Mouse (Mus musculus) 416B (cell line): ENCODE measurements around the gene Phlpp1.
A peak's percentile ranks its signal among the peaks of the same experiment; 100 is the strongest.

Experiments
- DNase-seq: peaks from one replicate; pipeline ENCODE4 v3.0.0; 2011; ENCODE audit warnings: low read depth

The Phlpp1 gene

GRCm38 (mm10) chr1:106316641-106317304 is 145.2 kb downstream of the Phlpp1 start:
- DNase-seq = peak; percentile 85

DNA sequence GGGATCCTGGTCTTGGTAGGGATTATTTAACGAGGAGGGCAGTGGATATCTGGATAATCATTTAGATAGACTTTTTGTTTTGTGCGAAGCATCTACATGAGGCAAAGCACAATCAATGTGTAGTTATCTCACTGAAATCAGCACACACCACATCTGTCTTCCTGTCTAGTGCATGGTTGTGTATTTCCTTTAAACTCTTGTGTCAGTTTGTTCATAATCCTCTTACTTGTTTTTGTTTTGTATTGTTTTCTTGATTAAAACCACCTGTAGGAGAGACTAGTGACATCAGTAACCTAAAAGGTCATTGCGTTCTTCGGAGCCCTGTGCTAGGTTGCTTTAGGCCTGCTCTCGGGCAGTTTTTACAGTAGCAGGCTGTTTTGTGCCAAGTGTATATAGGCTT is 146.8 kb downstream of the Phlpp1 start:
- peak; percentile 14 for DNase-seq

DNA sequence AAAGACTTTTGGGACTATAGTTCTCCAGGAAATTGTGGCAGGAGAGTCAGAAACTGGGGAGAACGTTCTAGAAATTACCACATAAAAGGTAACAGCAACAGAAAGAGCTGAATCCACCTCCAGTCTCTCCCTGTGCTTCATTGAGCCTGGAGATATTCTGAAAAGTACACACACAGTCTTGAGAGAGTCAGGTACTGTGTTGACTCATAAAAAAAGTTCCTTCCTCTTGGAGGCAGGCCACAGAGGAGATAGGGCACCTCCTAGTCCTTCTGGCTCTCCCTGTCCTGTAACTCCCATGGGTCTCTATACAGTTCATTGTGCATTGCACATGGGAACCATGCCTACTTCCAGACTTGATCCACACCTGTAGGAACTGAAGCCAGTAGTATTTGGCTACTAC is 149.0 kb downstream of the Phlpp1 start:
- no peak for DNase-seq

GRCm38 (mm10) chr1:106321432-106322126 is 150.0 kb downstream of the Phlpp1 start:
- DNase-seq = no peak

DNA sequence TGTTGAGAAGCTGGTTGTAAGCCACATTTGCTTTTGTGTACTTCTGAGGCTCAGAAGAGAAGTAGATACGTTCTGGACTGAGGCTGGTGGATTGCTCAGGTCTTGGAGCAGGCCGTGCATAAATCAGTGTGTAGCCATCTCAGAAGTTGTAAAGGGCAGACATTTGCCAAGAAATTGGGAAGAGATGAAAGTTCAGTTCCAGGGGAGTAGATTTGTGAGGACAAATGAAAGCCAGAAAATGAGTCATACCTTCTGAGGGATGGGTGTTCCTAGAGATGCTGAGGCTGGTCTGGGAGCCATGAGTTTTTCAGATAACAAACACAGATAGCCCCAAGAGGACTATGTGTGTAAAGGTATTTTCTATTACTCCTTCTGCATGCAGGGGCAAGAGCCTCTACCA is 155.1 kb downstream of the Phlpp1 start:
- no peak for DNase-seq

DNA sequence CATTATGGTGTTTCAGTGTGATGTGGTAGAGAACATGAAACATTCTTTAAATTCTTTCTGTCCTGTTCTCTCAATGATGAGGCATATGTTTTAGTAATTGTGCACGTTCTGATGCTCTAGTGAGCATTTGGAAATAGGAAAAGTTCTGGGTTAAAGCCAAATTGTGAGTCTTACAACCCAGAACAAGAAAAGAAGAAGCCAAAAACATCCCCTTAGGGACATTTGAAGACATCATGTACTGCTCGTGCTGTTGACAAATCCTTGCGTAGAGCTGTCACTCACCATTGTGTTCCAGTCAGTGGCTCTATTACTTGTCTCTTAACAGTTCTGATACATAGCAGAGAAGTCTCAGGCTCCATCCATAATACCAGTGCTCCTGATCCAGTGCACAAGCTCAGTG is 170.5 kb downstream of the Phlpp1 start:
- no peak for DNase-seq

DNA sequence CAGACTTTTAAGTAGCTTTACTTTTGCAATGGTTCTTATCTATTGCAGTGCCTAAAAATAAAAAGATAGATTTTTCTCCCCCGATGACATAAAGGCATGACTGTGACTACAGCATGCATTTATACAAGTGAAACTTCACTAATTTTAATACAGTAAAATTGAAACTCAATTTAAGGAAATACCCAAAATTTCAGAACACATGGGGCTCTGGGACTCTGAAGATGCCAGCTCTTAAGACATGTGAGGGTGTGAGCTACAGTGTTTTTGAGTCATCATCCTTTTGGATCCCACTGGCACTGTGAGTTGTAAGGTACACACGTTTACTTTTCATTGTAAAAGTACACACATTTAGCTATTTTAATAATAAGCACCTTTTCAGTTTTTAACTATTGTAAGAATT is 173.7 kb downstream of the Phlpp1 start:
- no peak for DNase-seq

DNA sequence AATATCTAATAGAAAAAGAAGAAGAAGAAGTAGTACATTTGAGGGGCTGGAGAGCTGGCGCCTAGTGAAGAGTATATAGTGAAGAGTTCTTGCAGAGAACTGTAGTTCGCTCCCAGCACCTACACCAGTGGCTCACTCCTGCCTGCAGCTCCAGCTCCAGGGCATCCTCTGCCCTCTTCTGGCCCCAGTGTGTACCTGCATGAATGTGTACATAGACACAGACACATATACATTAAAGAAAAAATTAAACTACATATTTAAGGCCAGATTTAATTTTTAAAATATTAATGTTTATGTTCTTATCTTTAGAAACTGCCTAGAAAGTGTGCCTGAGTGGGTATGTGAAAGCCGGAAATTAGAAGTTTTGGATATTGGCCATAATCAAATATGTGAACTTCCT is 175.2 kb downstream of the Phlpp1 start:
- peak; percentile 44 for DNase-seq

DNA sequence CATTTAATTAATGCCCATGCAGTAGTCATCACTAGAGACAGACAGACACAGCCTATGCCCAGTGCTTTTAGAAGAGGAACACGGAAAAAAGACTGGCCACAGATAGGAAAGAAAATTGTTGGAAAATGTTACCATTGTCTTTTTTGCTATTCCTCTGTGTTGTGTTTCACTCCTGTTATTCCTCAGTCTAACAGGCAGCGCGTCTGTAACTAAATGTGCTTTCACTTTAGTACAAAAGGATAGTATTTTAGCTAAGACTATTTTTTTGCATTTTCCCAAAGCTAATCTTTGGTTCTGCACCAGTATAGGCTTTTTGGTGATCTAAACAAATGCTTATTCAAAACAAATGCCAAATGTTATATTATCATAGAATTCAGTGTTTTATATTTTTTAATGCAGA is 177.6 kb downstream of the Phlpp1 start:
- DNase-seq = no peak

DNA sequence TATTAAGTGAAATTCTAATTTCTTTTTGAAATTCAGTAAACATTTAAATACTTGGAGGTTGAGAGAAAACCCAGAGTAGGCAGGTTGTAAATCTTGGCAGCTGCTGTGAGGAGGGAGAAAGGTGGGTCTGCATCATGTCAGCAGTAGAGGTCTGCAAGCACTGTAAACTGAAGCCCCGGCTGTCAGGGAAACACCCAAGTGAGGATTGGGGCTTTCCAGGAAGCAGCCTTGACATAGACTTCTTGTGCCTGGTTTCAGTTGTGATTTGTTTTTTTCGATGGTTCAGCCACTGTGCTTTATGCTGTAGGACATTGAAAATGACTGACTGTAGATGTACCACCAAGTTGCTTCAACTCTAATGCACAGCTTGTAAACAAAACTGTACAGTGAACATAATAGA is 180.0 kb downstream of the Phlpp1 start:
- no peak for DNase-seq

- no peak for DNase-seq
Observed at GRCm38 (mm10) chr1:106352801-106353511, 181.4 kb downstream of the Phlpp1 start.

DNA sequence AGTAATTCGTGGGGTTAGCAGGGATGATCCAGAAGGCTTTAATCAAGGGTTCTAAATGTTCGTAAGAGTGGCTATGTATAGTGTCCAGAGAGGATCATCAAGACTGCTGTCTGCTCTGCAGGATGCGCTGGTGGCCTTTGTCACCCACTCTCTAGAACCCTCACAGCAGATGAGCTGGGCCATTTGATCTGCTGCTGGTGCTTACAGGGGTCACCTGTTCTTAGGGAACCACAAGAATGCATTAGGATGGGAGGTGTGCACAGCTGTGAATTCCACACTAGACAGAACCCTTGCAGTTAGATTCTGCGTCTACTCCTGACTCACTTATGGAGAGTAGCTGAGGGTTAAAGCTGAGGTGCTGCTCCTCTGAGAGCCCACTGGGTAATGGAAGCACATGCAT is 182.4 kb downstream of the Phlpp1 start:
- DNase-seq = no peak

DNA sequence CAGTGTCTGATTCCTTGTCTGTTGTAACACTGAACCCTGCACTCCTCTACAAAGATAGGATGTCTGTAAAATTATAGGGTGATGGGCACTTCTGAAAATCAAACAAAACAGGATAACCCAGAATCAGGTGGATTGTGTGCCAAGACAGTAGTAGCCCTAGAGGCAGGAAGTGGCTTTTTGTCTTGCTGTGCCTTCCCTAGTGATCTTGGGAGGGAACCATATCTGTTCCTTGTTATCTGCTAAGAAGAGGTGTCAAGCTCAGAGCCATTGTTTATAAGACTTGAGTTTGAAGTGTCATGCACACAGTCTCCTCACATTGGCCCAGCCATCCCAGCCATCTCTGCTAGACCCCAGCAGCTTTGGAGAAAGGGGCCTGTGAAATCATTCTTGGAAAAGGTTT is 187.9 kb downstream of the Phlpp1 start:
- no peak for DNase-seq

DNA sequence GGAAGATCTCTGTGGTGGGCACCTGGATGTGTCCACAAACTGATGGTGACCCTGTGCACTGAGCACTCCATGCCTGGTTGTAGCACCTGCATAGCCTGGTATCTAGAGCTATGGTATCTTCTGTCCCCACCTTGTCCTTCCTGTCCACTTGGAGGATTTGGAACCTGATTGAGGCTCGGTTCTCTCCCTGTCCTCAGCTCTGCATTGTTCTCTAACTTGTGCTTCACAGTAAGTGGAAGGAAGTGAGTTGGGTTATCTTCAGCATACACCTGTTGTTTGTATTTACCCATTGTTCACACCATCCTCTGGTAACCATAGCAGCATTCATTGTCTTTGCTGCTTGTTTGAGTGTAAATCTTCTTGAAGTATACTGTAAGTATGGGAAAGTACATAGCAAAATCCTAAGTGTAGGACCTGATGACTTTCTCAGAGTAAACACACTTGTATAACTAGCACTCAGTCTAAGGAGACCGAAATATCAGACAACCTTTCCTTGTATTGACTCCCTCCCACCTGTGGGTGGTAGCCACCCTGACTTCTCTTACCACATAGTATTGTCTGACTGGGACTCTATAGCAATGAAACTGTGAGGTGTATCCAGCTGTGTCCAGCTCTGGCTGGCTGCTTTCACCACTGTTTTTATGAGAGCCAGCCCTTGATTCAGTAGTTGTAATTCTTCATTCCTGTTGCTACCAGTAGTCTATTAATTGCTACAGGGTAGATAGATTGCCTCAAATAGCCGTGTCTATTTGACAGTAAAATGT is 191.5 kb downstream of the Phlpp1 start:
- DNase-seq = no peak

- no peak for DNase-seq
Observed at GRCm38 (mm10) chr1:106369330-106369729, 197.8 kb downstream of the Phlpp1 start.

DNA sequence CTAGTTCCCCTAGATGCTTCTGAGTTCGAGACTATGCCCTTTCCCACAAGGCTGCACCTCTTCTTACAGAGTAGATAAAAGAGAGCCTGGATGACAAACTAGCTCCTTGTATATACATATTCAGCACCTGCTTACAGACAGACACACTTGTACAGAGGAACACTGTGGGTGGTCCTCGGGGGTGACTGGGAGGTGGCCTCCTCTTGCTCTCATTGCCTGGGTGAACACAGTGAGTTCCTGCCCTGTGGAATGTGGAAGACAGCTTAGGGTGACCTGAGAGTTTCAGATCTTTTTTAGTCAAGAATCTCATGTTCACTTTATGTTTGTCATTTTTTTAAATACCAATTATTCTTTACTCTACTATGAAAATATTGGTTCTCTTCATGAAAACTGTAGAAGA is 200.9 kb downstream of the Phlpp1 start:
- DNase-seq = no peak

DNA sequence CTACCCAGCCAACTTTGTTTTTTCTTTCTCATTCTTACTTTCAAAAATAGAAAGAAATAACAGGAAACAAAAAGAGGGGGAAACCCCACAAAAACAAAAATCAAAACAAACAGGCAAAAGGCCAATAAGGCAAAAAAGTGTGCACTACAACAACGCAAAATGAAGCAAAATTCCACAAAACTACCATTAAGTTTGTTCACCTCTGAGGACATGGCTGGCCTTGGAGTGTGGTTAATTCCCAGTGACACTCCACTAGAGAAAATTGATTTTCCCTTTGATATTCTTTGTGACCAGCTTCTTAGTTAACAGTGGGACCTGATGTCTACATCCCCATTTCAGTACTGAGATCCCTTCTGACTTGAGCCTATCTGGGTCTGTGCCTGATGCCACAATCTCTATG is 202.1 kb downstream of the Phlpp1 start:
- no peak for DNase-seq

GRCm38 (mm10) chr1:106374274-106374673 is 202.7 kb downstream of the Phlpp1 start:
- DNase-seq = peak; percentile 17

- DNase-seq = no peak
Observed at GRCm38 (mm10) chr1:106374971-106375370, 203.4 kb downstream of the Phlpp1 start.

- DNase-seq = no peak
Observed at GRCm38 (mm10) chr1:106376003-106376402, 204.5 kb downstream of the Phlpp1 start.

DNA sequence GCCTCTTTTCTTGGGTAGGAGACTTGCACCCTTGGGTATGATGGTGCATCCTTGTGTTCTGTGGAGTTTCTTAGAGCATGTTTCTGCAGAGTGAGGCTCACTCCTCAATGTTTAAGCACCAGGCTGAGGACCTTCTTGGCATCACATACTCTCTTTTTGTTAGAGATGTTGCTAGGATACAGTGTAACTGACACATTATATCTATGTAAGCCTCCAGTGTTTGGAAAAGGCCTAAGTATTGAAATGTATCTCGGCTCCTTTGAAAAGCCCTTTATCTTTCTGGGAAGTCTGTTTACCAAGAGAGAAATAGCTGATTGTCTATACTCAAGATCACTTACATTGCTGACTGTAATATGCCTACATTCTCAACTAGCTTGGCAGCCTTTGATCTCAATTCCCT is 208.9 kb downstream of the Phlpp1 start:
- DNase-seq = no peak

DNA sequence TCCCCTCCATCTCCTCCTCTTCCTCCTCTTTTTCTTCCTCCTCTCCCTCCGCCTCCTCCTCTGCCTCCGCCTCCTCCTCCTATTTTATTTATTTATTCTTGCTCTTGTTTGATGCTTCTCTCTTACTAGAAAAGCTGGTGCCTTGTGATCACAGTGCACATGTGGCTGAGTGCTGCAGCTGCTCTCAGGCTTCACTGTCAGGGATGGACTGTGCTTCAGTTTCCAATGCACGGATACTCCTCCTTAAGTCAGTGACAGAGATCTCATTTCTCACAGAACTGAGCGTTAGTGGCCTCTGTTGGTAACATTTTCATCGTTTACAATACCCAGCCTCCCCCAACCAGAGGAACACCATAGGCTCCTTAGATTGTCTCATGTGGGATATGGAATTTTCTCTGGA is 215.0 kb downstream of the Phlpp1 start:
- DNase-seq = no peak

- DNase-seq = no peak
Observed at GRCm38 (mm10) chr1:106387264-106387663, 215.7 kb downstream of the Phlpp1 start.
